Mouse (Mus musculus) small intestine, adult 2 months (tissue): Measurements from ENCODE around the gene Zfp580.

ENCODE experiments used
- CTCF ChIP-seq: fragments of 200-500 bp; IDR thresholded peaks from 2 replicates; pipeline ENCODE4 v1.5.1; 2012; ENCODE audit warnings: low read depth, mild to moderate bottlenecking, control low read depth, inconsistent platforms, low read length, moderate library complexity, mixed read lengths; ENCODE audit not compliant: insufficient replicate concordance, insufficient read length; ENCODE audit errors: extremely low read depth
- POLR2A ChIP-seq: fragments of 200-500 bp; IDR thresholded peaks from 2 replicates; pipeline ENCODE4 v1.6.1; 2012; ENCODE audit warnings: low read depth, mild to moderate bottlenecking, control low read depth, inconsistent platforms, low read length, moderate library complexity

GRCm38 (mm10) chr7:5036136-5036535 is 15.2 kb upstream of the Zfp580 start:
- TF ChIP-seq CTCF (no peak), POLR2A (no peak)
